Mouse (Mus musculus) lung, postnatal 0 days (tissue): Measurements from ENCODE around the gene Ibtk.

Experiments
- CTCF ChIP-seq: IDR thresholded peaks from 2 replicates; pipeline ENCODE4 v1.5.1; 2016; ENCODE audit warnings: antibody characterized with exemption, mild to moderate bottlenecking
- EP300 ChIP-seq: IDR thresholded peaks from 2 replicates; pipeline ENCODE4 v1.6.1; 2016; ENCODE audit warnings: antibody characterized with exemption, mild to moderate bottlenecking, control low read depth

- no peak for TF ChIP-seq CTCF
- TF ChIP-seq EP300, result no peak
Observed at GRCm38 (mm10) chr9:85638276-85638675, 110.9 kb downstream of the Ibtk start.
